Mouse (Mus musculus): ENCODE results near the gene Met. TPM values are rescaled to one million over a fixed set of nuclear protein-coding genes. Genes with fewer than 3 reads are reported as not detected.

The Met gene
- polyA plus RNA-seq, 1 experiment from 2014 or later, result 4.5 TPM

DNA sequence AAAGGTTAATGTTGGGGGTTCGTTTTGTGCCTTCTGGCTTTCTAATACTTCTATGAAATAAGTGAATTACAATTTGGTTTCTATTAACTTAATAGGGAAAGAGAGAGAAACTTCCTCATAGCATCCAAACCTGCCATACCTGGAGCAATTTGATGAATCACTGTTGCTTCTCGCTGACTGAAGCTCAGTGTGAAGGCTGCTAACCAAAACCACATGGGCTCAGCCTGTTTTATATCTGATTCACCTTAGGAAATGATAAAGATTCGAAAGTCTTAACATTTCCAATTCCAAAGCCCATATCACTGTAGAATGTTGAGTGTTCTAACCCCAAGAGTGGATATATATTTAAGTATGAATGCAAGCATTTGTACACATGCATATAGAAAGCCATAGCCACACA lies 41.9 kb downstream of the Met start:
- no peak overlapping the region for H3K27ac ChIP-seq (replicated peaks)
- H3K4me2 ChIP-seq (replicated peaks; ENCODE audit: low read depth), result no peak overlapping the region
- no peaks in the 10 kb centered on the region for H3K9me3 ChIP-seq (ENCODE audit: control insufficient read depth, low read length)
- ATAC-seq (ENCODE audit: low FRiP score, low TSS enrichment) (no peak), DNase-seq (ENCODE audit: low spot score) (no peak)
- H3K36me3 ChIP-seq (ENCODE audit: control insufficient read depth, insufficient read depth, low read length), result no peaks in the 10 kb centered on the region
- 79% methylated on average over 3 of the region's 3 CpGs for WGBS
- TF ChIP-seq EP300 (optimal IDR thresholded peaks at IDR 0.05), result no peak
- TF ChIP-seq CTCF (IDR thresholded peaks at IDR 0.05; ENCODE audit: low read depth), result no peak
- no peak overlapping the region for H3K4me3 ChIP-seq (ENCODE audit: low read depth, low read length)
- H3K4me1 ChIP-seq (replicated peaks; ENCODE audit: control insufficient read depth, insufficient read depth), result 0 out of 2 replicates have a peak, but pooled peaks cover 4% of the 10 kb centered on the region
- H3K27me3 ChIP-seq (ENCODE audit: control insufficient read depth, insufficient read depth, low read length), result no peaks in the 10 kb centered on the region
- H3K9ac ChIP-seq (ENCODE audit: low read length), result no peak overlapping the region

DNA sequence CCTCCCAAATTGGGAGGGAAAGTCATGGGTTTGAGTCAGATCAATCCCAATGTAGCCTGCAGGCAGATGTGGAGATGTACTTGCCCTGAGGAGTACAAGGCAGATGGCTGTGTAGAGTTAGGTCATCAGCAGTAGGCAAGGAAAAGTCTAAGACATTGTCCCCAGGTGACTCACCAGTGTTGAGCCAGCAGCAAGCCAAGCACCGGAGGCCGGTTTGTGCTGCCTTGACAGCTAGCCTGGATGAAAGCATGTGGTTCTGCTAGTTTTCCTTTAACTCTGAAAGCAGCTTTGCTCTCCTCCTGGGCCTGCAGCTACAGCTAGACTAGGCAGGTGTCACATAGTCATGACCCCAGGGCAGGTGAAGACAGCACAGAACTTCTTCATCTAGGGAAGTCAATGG lies 43.2 kb downstream of the Met start:
- no peak overlapping the region for H3K4me3 ChIP-seq (ENCODE audit: low read depth, low read length)
- ATAC-seq (ENCODE audit: low FRiP score, low TSS enrichment) (peak; percentile 79), DNase-seq (ENCODE audit: low spot score) (peak; percentile 54)
- H3K4me1 ChIP-seq (replicated peaks; ENCODE audit: control insufficient read depth, insufficient read depth), result 0 out of 2 replicates have a peak, but pooled peaks cover 2% of the 10 kb centered on the region
- no peaks in the 10 kb centered on the region for H3K9me3 ChIP-seq (ENCODE audit: control insufficient read depth, low read length)
- no peak overlapping the region for H3K4me2 ChIP-seq (replicated peaks; ENCODE audit: low read depth)
- H3K27me3 ChIP-seq (ENCODE audit: control insufficient read depth, insufficient read depth, low read length), result no peaks in the 10 kb centered on the region
- no peaks in the 10 kb centered on the region for H3K36me3 ChIP-seq (ENCODE audit: control insufficient read depth, insufficient read depth, low read length)
- H3K27ac ChIP-seq (replicated peaks), result peak overlapping the region; percentile 0; the same call in 1 of the 2 replicates
- WGBS, result 35% methylated on average over 2 of the region's 2 CpGs
- H3K9ac ChIP-seq (ENCODE audit: low read length), result no peak overlapping the region
- TF ChIP-seq EP300 (optimal IDR thresholded peaks at IDR 0.05) (no peak), CTCF (IDR thresholded peaks at IDR 0.05; ENCODE audit: low read depth) (no peak)

DNA sequence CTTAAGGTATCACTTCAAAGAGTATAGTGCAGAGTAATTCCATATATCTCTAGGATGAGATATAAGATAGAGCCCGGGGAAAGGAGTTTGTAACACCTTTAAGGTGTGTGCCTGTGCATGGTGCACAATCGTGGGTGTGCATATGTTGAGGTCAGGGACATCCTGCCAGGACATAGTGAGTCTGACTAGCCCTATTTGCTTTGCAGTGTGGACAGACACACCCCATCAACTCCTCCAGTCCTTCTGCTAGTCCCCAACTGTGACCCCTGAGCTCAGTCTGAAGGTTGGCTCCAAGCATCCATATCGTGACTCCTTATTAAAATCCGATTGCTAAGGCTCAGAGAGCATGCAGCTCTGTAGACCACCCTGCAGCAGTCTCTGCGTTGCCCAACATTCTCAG lies 44.6 kb downstream of the Met start:
- H3K4me3 ChIP-seq (ENCODE audit: low read depth, low read length), result no peak overlapping the region
- H3K36me3 ChIP-seq (ENCODE audit: control insufficient read depth, insufficient read depth, low read length), result no peaks in the 10 kb centered on the region
- peak; percentile 82 for ATAC-seq (ENCODE audit: low FRiP score, low TSS enrichment)
- no peak overlapping the region for H3K9ac ChIP-seq (ENCODE audit: low read length)
- H3K9me3 ChIP-seq (ENCODE audit: control insufficient read depth, low read length), result no peaks in the 10 kb centered on the region
- no peak overlapping the region for H3K27ac ChIP-seq (replicated peaks)
- no peak overlapping the region for H3K4me2 ChIP-seq (replicated peaks; ENCODE audit: low read depth)
- DNase-seq (ENCODE audit: low spot score), result no peak
- WGBS, result 53% methylated on average over 5 of the region's 5 CpGs
- H3K4me1 ChIP-seq (replicated peaks; ENCODE audit: control insufficient read depth, insufficient read depth), result no peaks in the 10 kb centered on the region
- no peaks in the 10 kb centered on the region for H3K27me3 ChIP-seq (ENCODE audit: control insufficient read depth, insufficient read depth, low read length)
- TF ChIP-seq EP300 (optimal IDR thresholded peaks at IDR 0.05) (no peak), CTCF (IDR thresholded peaks at IDR 0.05; ENCODE audit: low read depth) (no peak)

DNA sequence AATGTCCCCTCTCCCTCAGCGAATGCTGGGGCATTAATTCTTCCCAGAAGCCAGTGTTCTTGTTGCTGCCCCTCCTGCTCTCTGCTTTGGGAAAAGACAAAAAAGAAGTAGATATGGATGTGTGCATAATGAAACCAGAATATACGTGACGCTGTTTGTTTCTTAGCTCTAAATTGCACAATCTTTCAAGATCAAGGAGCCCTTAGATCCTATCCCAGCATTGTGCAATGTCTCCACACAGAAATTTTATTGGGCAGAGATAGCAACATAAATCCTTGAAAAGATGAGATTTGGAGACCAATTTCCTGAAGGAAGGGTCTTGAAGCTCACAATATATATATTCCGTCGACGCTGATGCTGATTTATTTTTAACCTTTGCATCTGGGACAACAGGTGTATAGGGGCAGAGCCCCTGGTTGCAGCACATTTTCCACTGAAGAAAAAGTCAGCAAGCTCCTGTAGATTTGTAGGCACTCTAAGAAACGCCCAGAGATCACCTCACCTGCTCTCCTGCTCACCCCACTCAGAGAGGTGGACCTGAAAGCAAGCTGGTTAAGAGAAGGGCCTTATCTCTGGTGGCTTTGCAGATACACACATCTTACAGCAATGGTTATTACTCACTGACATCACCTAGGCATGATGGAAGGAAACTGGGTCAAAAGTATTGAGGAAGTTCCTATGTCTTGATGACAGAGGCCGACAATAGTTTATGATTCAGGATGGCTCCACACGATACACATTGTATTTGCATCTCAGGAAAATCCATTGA lies 45.2 kb downstream of the Met start:
- peak; percentile 82 for ATAC-seq (ENCODE audit: low FRiP score, low TSS enrichment)
- Histone ChIP-seq H3K4me1 (replicated peaks; ENCODE audit: control insufficient read depth, insufficient read depth) (no peaks in the 10 kb centered on the region), H3K27me3 (ENCODE audit: control insufficient read depth, insufficient read depth, low read length) (no peaks in the 10 kb centered on the region), H3K9me3 (ENCODE audit: control insufficient read depth, low read length) (no peaks in the 10 kb centered on the region), H3K27ac (replicated peaks) (no peak overlapping the region), H3K36me3 (ENCODE audit: control insufficient read depth, insufficient read depth, low read length) (no peaks in the 10 kb centered on the region), H3K9ac (ENCODE audit: low read length) (no peak overlapping the region), H3K4me2 (replicated peaks; ENCODE audit: low read depth) (no peak overlapping the region), H3K4me3 (ENCODE audit: low read depth, low read length) (no peak overlapping the region)
- WGBS, result 66% methylated on average over 9 of the region's 9 CpGs
- DNase-seq (ENCODE audit: low spot score), result no peak
- TF ChIP-seq EP300 (optimal IDR thresholded peaks at IDR 0.05) (no peak), CTCF (IDR thresholded peaks at IDR 0.05; ENCODE audit: low read depth) (no peak)

DNA sequence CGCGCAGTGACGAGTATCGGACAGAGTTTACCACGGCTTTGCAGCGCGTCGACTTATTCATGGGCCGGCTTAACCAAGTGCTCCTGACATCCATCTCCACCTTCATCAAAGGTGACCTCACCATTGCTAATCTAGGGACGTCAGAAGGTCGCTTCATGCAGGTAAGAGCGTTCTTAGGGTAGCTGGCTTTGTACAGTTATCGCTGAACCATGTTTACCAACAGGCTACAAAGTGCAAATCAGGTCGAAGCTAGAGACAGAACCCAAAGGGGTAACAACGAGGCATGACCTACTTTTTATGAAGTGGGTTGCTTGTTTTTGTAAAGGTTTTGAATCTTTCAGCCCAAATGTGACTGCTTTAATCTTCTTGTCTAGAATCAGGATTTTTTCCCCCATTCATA lies 49.8 kb downstream of the Met start:
- no peak overlapping the region for H3K4me3 ChIP-seq (ENCODE audit: low read depth, low read length)
- no peak overlapping the region for H3K9ac ChIP-seq (ENCODE audit: low read length)
- ATAC-seq (ENCODE audit: low FRiP score, low TSS enrichment), result no peak
- no peak for DNase-seq (ENCODE audit: low spot score)
- TF ChIP-seq EP300 (optimal IDR thresholded peaks at IDR 0.05) (no peak), CTCF (IDR thresholded peaks at IDR 0.05; ENCODE audit: low read depth) (no peak)
- H3K4me1 ChIP-seq (replicated peaks; ENCODE audit: control insufficient read depth, insufficient read depth), result no peaks in the 10 kb centered on the region
- no peak overlapping the region for H3K27ac ChIP-seq (replicated peaks)
- no peak overlapping the region for H3K4me2 ChIP-seq (replicated peaks; ENCODE audit: low read depth)
- H3K36me3 ChIP-seq (ENCODE audit: control insufficient read depth, insufficient read depth, low read length), result no peaks in the 10 kb centered on the region
- WGBS, result 86% methylated on average over 15 of the region's 15 CpGs
- H3K27me3 ChIP-seq (ENCODE audit: control insufficient read depth, insufficient read depth, low read length), result no peaks in the 10 kb centered on the region
- H3K9me3 ChIP-seq (ENCODE audit: control insufficient read depth, low read length), result no peaks in the 10 kb centered on the region

DNA sequence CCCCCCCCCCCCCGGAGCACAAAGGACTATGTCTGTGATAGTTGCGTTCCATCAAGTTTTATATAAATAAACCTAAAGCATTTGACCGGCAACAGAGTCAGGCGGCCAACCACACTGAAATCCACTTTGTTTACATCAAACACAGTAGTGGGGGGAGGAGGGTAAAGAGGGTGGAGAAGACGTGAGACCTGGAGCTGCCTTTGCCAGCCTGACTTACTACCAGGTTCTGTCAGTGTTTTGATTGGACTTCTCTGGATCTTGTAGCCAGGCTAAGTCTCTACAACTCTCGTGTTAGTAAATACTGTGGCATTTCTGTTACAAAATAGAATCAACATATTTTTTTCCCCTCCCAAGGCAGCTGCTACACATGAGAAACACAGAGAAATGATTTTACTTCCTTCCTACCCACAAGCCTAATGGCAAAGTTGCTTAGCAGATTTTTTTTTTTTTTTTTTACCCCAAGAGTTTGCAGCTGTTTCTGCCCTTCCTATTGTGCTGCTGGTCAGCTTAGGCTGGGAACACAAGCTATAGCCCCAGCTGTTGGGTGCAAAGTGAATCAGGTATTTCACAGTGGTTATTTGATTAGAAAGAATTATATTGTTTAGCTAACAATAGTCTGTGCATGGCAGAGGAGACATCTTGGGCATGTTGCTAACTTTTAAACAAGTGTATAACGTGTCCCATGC lies 52.3 kb downstream of the Met start:
- WGBS, result 13% methylated on average over 7 of the region's 7 CpGs
- H3K27ac ChIP-seq (replicated peaks), result peak overlapping the region; percentile 45; the same call in 1 of the 2 replicates

More for the DNA sequence above, 52.3 kb downstream of the Met start:
- Histone ChIP-seq H3K9ac (ENCODE audit: low read length) (no peak overlapping the region), H3K27me3 (ENCODE audit: control insufficient read depth, insufficient read depth, low read length) (no peaks in the 10 kb centered on the region), H3K4me2 (replicated peaks; ENCODE audit: low read depth) (peak overlapping the region; percentile 19), H3K4me1 (replicated peaks; ENCODE audit: control insufficient read depth, insufficient read depth) (no peaks in the 10 kb centered on the region), H3K9me3 (ENCODE audit: control insufficient read depth, low read length) (no peaks in the 10 kb centered on the region), H3K36me3 (ENCODE audit: control insufficient read depth, insufficient read depth, low read length) (no peaks in the 10 kb centered on the region), H3K4me3 (ENCODE audit: low read depth, low read length) (no peak overlapping the region)
- TF ChIP-seq EP300 (optimal IDR thresholded peaks at IDR 0.05) (no peak), CTCF (IDR thresholded peaks at IDR 0.05; ENCODE audit: low read depth) (no peak)
- no peak for DNase-seq (ENCODE audit: low spot score)
- ATAC-seq (ENCODE audit: low FRiP score, low TSS enrichment), result peak; percentile 65
